ENCODE assay signal across 19 mouse cellular contexts in the genomic region with DNA sequence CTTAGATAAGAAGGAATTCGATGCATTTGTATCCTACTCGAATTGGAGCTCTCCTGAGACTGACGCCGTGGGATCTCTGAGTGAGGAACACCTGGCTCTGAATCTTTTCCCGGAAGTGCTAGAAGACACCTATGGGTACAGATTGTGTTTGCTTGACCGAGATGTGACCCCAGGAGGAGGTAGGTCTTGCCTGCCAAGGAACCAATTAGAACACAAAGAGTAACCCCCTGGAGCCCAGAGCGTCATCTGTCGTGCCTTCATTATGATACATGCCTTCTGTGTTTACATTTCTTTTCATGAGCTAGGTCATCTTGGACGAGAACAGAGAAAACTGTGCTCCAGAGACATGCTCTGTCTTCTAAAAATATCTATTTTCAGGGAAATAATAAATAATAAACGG. TPM values are rescaled to one million over a fixed set of nuclear protein-coding genes. Genes with fewer than 3 reads are reported as not detected.
A peak's percentile ranks its signal among the peaks of the same experiment; 100 is the strongest.
DNase-seq lines count a peak whose midpoint lies in the region; ATAC-seq and TF ChIP-seq lines count a peak whose summit lies in the region.
"Had no signal": no experiment of that assay in that cellular context is flagged by ENCODE, and none has a peak within 500 bp of the region (broad histone marks: within the 10 kb centered on the region; RNA-seq: fewer than 3 reads in every experiment).

No protein-coding gene starts in this region.

- no peaks in the 10 kb centered on the region for H3K9me3 ChIP-seq in midbrain, embryonic 13.5 days
- H3K9me3 ChIP-seq in midbrain, embryonic 15.5 days, result no peaks in the 10 kb centered on the region
- H3K9me3 ChIP-seq in hindbrain, postnatal 0 days (ENCODE audit: low read length), result no peaks in the 10 kb centered on the region
- H3K9me3 ChIP-seq: heart, embryonic 12.5 days; limb, embryonic 12.5 days had no signal

- intact Hi-C loops in heart, postnatal 36 days (cut with DNase I), result loop anchor here (10.0 kb wide), 1 partner anchor 543 kb away; no protein-coding TSS in a partner anchor

- no peak for TF ChIP-seq CTCF in hindbrain, postnatal 0 days (IDR thresholded peaks at IDR 0.05; ENCODE audit: low read depth)

- no peaks in the 10 kb centered on the region for H3K27me3 ChIP-seq in midbrain, embryonic 13.5 days
- no peaks in the 10 kb centered on the region for H3K27me3 ChIP-seq in midbrain, embryonic 15.5 days (replicated peaks)
- H3K27me3 ChIP-seq in hindbrain, postnatal 0 days (ENCODE audit: insufficient read depth, low read length), result no peaks in the 10 kb centered on the region
- H3K27me3 ChIP-seq: heart, embryonic 12.5 days; limb, embryonic 12.5 days had no signal

- no peaks in the 10 kb centered on the region for H3K36me3 ChIP-seq in midbrain, embryonic 13.5 days
- no peaks in the 10 kb centered on the region for H3K36me3 ChIP-seq in midbrain, embryonic 15.5 days (replicated peaks)
- no peaks in the 10 kb centered on the region for H3K36me3 ChIP-seq in hindbrain, postnatal 0 days (ENCODE audit: insufficient read depth, low read length)
- H3K36me3 ChIP-seq: heart, embryonic 12.5 days; limb, embryonic 12.5 days had no signal

- H3K4me1 ChIP-seq in midbrain, embryonic 13.5 days (replicated peaks), result peaks cover 13% of the 10 kb centered on the region; the same call in 1 of the 2 replicates
- H3K4me1 ChIP-seq in midbrain, embryonic 15.5 days, result 0 out of 2 replicates have a peak, but pooled peaks cover 3% of the 10 kb centered on the region
- no peaks in the 10 kb centered on the region for H3K4me1 ChIP-seq in hindbrain, postnatal 0 days (ENCODE audit: insufficient read depth, low read length)
- H3K4me1 ChIP-seq: heart, embryonic 12.5 days; limb, embryonic 12.5 days had no signal

- peak; percentile 0 for DNase-seq in embryo, embryonic 10.5 days (ENCODE audit: low spot score)
- DNase-seq in embryo, embryonic 10 days (ENCODE audit: low spot score), result no peak
- peak; percentile 28 for DNase-seq in hindbrain, postnatal 0 days (ENCODE audit: low spot score)
- peak; percentile 37 for DNase-seq in retina, postnatal 1 day
- no peak for DNase-seq in layer of hippocampus, postnatal 10 days (ENCODE audit: low spot score in 2 of 2)
- DNase-seq in heart, postnatal 36 days, result no peak
- DNase-seq: cerebellum, adult 18-20 months; gastrocnemius, postnatal 36 days; heart, postnatal 4 days; lung, postnatal 10 days; thymus, postnatal 36 days had no signal

- 60% methylated on average over 10 of the region's 10 CpGs for whole genome bisulfite sequencing in midbrain, embryonic 13.5 days
- WGBS in midbrain, embryonic 15.5 days, result 46% methylated on average over 10 of the region's 10 CpGs
- 34% methylated on average over 10 of the region's 10 CpGs for WGBS in hindbrain, postnatal 0 days

- no peak overlapping the region for H3K4me2 ChIP-seq in midbrain, embryonic 13.5 days (replicated peaks)
- H3K4me2 ChIP-seq in midbrain, embryonic 15.5 days, result no peak overlapping the region
- no peak overlapping the region for H3K4me2 ChIP-seq in hindbrain, postnatal 0 days (ENCODE audit: low read depth, low read length)
- H3K4me2 ChIP-seq: heart, embryonic 12.5 days; limb, embryonic 12.5 days had no signal

- H3K27ac ChIP-seq in midbrain, embryonic 13.5 days, result peak overlapping the region; percentile 47; the same call in 1 of the 2 replicates
- no peak overlapping the region; the same call in 1 of the 2 replicates for H3K27ac ChIP-seq in midbrain, embryonic 15.5 days
- no peak overlapping the region for H3K27ac ChIP-seq in hindbrain, postnatal 0 days
- H3K27ac ChIP-seq: limb, embryonic 12.5 days; liver, embryonic 14.5 days had no signal

- H3K4me3 ChIP-seq in midbrain, embryonic 13.5 days (replicated peaks), result no peak overlapping the region
- H3K4me3 ChIP-seq in midbrain, embryonic 15.5 days, result no peak overlapping the region
- H3K4me3 ChIP-seq in hindbrain, postnatal 0 days (ENCODE audit: low read length), result no peak overlapping the region
- H3K4me3 ChIP-seq: heart, embryonic 12.5 days; limb, embryonic 12.5 days had no signal

- no peak overlapping the region for H3K9ac ChIP-seq in midbrain, embryonic 13.5 days (replicated peaks)
- H3K9ac ChIP-seq in midbrain, embryonic 15.5 days, result no peak overlapping the region
- no peak overlapping the region for H3K9ac ChIP-seq in hindbrain, postnatal 0 days (replicated peaks; ENCODE audit: low read length)
- H3K9ac ChIP-seq: heart, embryonic 12.5 days; limb, embryonic 12.5 days; liver, embryonic 14.5 days had no signal

- ATAC-seq in midbrain, embryonic 13.5 days, result 0 out of 2 replicates have a peak, but pooled peaks have one; percentile 34
- ATAC-seq in midbrain, embryonic 15.5 days (replicated peaks), result no peak
- peak; percentile 56; the same call in 1 of the 2 replicates for ATAC-seq in hindbrain, postnatal 0 days
- ATAC-seq: Patski had no signal

RNA-seq across cellular contexts. Expression of a gene that starts 32.1 kb away (rescaled TPM):
- not detected in 2 replicates for polyA plus RNA-seq in midbrain, embryonic 13.5 days (2015; fragmentation: Nextera tagmentation; extraction: Ambion mirVana)
- polyA plus RNA-seq in midbrain, embryonic 15.5 days (2015; fragmentation: Nextera tagmentation; extraction: Ambion mirVana), result not detected in 2 replicates
- total RNA-seq in hindbrain, postnatal 0 days (2014; rRNA removed), result 0.58 and 0.65 TPM in 2 replicates
- polyA plus RNA-seq in hindbrain, postnatal 0 days (2015; fragmentation: Nextera tagmentation; extraction: Ambion mirVana), result 0.10 TPM in 1 of 2 replicates, not detected in the other
- 10 to 100 TPM in 1 of 2 experiments, 1 to 10 TPM in 1; 6.2 to 11.4 TPM for total RNA-seq in layer of hippocampus, postnatal 10 days (2021)
- under 1 TPM; 0.14 to 0.19 TPM for total RNA-seq in heart, postnatal 36 days (2021)
- total RNA-seq: heart, postnatal 4 days; megakaryocyte-erythroid progenitor cell, adult 5-6 weeks; neutrophil, adult 5-6 weeks had no signal
- polyA plus RNA-seq: heart, embryonic 12.5 days; limb, embryonic 12.5 days; liver, embryonic 14.5 days; Patski had no signal

RNA-seq across cellular contexts. Expression of a gene that starts 32.6 kb away (rescaled TPM):
- polyA plus RNA-seq in midbrain, embryonic 13.5 days (2015; fragmentation: Nextera tagmentation; extraction: Ambion mirVana), result 0.13 TPM in 1 of 2 replicates, not detected in the other
- polyA plus RNA-seq in midbrain, embryonic 15.5 days (2015; fragmentation: Nextera tagmentation; extraction: Ambion mirVana), result 0.09 and 0.15 TPM in 2 replicates
- 0.68 TPM in 1 of 2 replicates, not detected in the other for total RNA-seq in hindbrain, postnatal 0 days (2014; rRNA removed)
- 0.10 TPM in 1 of 2 replicates, not detected in the other for polyA plus RNA-seq in hindbrain, postnatal 0 days (2015; fragmentation: Nextera tagmentation; extraction: Ambion mirVana)
- total RNA-seq in layer of hippocampus, postnatal 10 days (2021), result under 1 TPM; 0.16 TPM
- not detected for total RNA-seq in heart, postnatal 36 days (2021)
- total RNA-seq: gastrocnemius, postnatal 36 days had no signal

Comparison
In these comparisons a context has a peak if more than half of its experiments do, and no peak if none do; other contexts are left out.
1. DNase-seq: peak in embryo, embryonic 10.5 days (single experiment), hindbrain, postnatal 0 days (single experiment) and retina, postnatal 1 day (single experiment); none in embryo, embryonic 10 days (single experiment), layer of hippocampus, postnatal 10 days (0 of 2) and heart, postnatal 36 days (0 of 2).